Mouse (Mus musculus) CH12.LX (cell line): ENCODE results near the gene Ctbp2. TPM values are rescaled to one million over a fixed set of nuclear protein-coding genes. Genes with fewer than 3 reads are reported as not detected.
A peak's percentile ranks its signal among the peaks of the same experiment; 100 is the strongest.

ENCODE experiments used
- DNase-seq: peaks from one replicate; pipeline ENCODE4 v3.0.0-alpha.2; 2013; ENCODE audit errors: extremely low read depth
- H3K27ac ChIP-seq: 2 replicates; pipeline ENCODE4 v1.5.1; 2012; ENCODE audit warnings: low read depth, mild to moderate bottlenecking, control low read depth, moderate library complexity; ENCODE audit not compliant: insufficient read depth
- H3K27me3 ChIP-seq: replicated peaks from 2 replicates; pipeline ENCODE3; 2012; ENCODE audit warnings: inconsistent platforms
- H3K36me3 ChIP-seq, 2 experiments: replicated peaks in 1 of 2; 2 replicates each; pipeline versions ENCODE3 to v1.6.1; 2012; ENCODE audit warnings: inconsistent platforms in 1 of 2, low read length in 1 of 2, mild to moderate bottlenecking in 1 of 2, mixed read lengths in 1 of 2, moderate library complexity in 1 of 2; ENCODE audit not compliant: control insufficient read depth in 1 of 2, insufficient read depth in 1 of 2
- H3K4me1 ChIP-seq, 2 experiments: 2 replicates each; pipeline ENCODE4 v1.6.1; 2012; ENCODE audit warnings: inconsistent platforms in 1 of 2, moderate library complexity in 1 of 2; ENCODE audit not compliant: insufficient read depth in 2 of 2, control insufficient read depth in 1 of 2
- H3K4me2 ChIP-seq: 2 replicates; pipeline ENCODE4 v1.6.1; 2012; ENCODE audit warnings: low read depth, mild to moderate bottlenecking, control low read depth; ENCODE audit not compliant: poor library complexity, insufficient read depth, severe bottlenecking
- H3K4me3 ChIP-seq, 3 experiments: fragments of 150-350 bp in 1 of 3; sonication (generic) in 1 of 3; replicated peaks in 1 of 3; 2 replicates each; pipeline versions ENCODE3 to v1.5.1; 2011 to 2012; ENCODE audit warnings: low read depth in 2 of 3, low read length in 2 of 3, mild to moderate bottlenecking in 2 of 3, moderate library complexity in 2 of 3, control low read depth in 1 of 3, improper control_type of control experiment in 1 of 3, inconsistent platforms in 1 of 3, mixed read lengths in 1 of 3; ENCODE audit not compliant: poor library complexity in 1 of 3
- H3K79me2 ChIP-seq: replicated peaks from 2 replicates; pipeline ENCODE4 v1.6.1; 2012; ENCODE audit warnings: mild to moderate bottlenecking, moderate library complexity; ENCODE audit not compliant: control insufficient read depth, poor library complexity, insufficient read depth, severe bottlenecking; ENCODE audit errors: extremely low read depth
- H3K9ac ChIP-seq: 2 replicates; pipeline ENCODE4 v1.6.1; 2012; ENCODE audit warnings: low read depth, mild to moderate bottlenecking, control low read depth, moderate library complexity; ENCODE audit not compliant: insufficient read depth
- H3K9me3 ChIP-seq: replicated peaks from 2 replicates; pipeline ENCODE3; 2012; ENCODE audit warnings: low read length, inconsistent platforms, mixed read lengths
- CHD1 ChIP-seq: IDR thresholded peaks from 2 replicates; pipeline ENCODE4 v1.6.1; 2012; ENCODE audit warnings: low read depth, low read length, improper control_type of control experiment, inconsistent platforms
- CHD2 ChIP-seq: IDR thresholded peaks from 2 replicates; pipeline ENCODE4 v1.6.1; 2011; ENCODE audit warnings: low read length, improper control_type of control experiment
- CTCF ChIP-seq, 2 experiments: IDR thresholded peaks in 1 of 2; conservative IDR thresholded peaks in 1 of 2; 2 replicates each; pipeline ENCODE4 v1.5.1; 2011 to 2012; ENCODE audit warnings: low read depth in 2 of 2, low read length in 2 of 2, improper control_type of control experiment in 1 of 2, inconsistent platforms in 1 of 2, mild to moderate bottlenecking in 1 of 2, moderate library complexity in 1 of 2
- E2F4 ChIP-seq: IDR thresholded peaks from 2 replicates; pipeline ENCODE4 v1.6.1; 2011; ENCODE audit warnings: low read depth, low read length, improper control_type of control experiment; ENCODE audit not compliant: insufficient replicate concordance
- ELF1 ChIP-seq: IDR thresholded peaks from 2 replicates; pipeline ENCODE4 v1.6.1; 2014; ENCODE audit warnings: low read depth, mild to moderate bottlenecking, inconsistent platforms, low read length, improper control_type of control experiment
- IRF4 ChIP-seq: IDR thresholded peaks from 2 replicates; pipeline ENCODE4 v1.6.1; 2014; ENCODE audit warnings: low read depth, mild to moderate bottlenecking, inconsistent platforms, low read length, improper control_type of control experiment
- JUN ChIP-seq: IDR thresholded peaks from 2 replicates; pipeline ENCODE4 v1.6.1; 2011; ENCODE audit warnings: low read depth, mild to moderate bottlenecking, low read length, improper control_type of control experiment, moderate library complexity; ENCODE audit not compliant: insufficient read depth
- JUND ChIP-seq: conservative IDR thresholded peaks from 2 replicates; pipeline ENCODE4 v1.6.1; 2011; ENCODE audit warnings: low read depth, low read length, improper control_type of control experiment
- KAT2A ChIP-seq: IDR thresholded peaks from 2 replicates; pipeline ENCODE4 v1.6.1; 2012; ENCODE audit warnings: low read length, improper control_type of control experiment, inconsistent platforms; ENCODE audit not compliant: insufficient replicate concordance
- MAFK ChIP-seq: IDR thresholded peaks from 2 replicates; pipeline ENCODE4 v1.6.1; 2011; ENCODE audit warnings: low read length, improper control_type of control experiment; ENCODE audit not compliant: insufficient replicate concordance
- MAX ChIP-seq: IDR thresholded peaks from 2 replicates; pipeline ENCODE4 v1.6.1; 2011; ENCODE audit warnings: low read length, improper control_type of control experiment
- MEF2A ChIP-seq: IDR thresholded peaks from 2 replicates; pipeline ENCODE4 v1.6.1; 2014; ENCODE audit warnings: low read depth, mild to moderate bottlenecking, inconsistent platforms, low read length, improper control_type of control experiment, borderline replicate concordance
- MYC ChIP-seq: IDR thresholded peaks from 2 replicates; pipeline ENCODE4 v1.6.1; 2011; ENCODE audit warnings: low read depth, mild to moderate bottlenecking, improper control_type of control experiment, low read length
- NELFE ChIP-seq: IDR thresholded peaks from 2 replicates; pipeline ENCODE4 v1.6.1; 2011; ENCODE audit warnings: low read depth, low read length, improper control_type of control experiment
- NRF1 ChIP-seq: IDR thresholded peaks from 2 replicates; pipeline ENCODE4 v1.6.1; 2014; ENCODE audit warnings: low read depth, mild to moderate bottlenecking, inconsistent platforms, low read length, improper control_type of control experiment, moderate library complexity
- PAX5 ChIP-seq: IDR thresholded peaks from 2 replicates; pipeline ENCODE4 v1.6.1; 2012; ENCODE audit warnings: low read length, inconsistent platforms, mixed read lengths
- RAD21 ChIP-seq: IDR thresholded peaks from 2 replicates; pipeline ENCODE4 v1.6.1; 2011; ENCODE audit warnings: low read depth, mild to moderate bottlenecking, low read length, improper control_type of control experiment, moderate library complexity
- TBP ChIP-seq: conservative IDR thresholded peaks from 2 replicates; pipeline ENCODE4 v1.6.1; 2011; ENCODE audit warnings: low read depth, low read length, improper control_type of control experiment
- TCF12 ChIP-seq: IDR thresholded peaks from 2 replicates; pipeline ENCODE4 v1.6.1; 2014; ENCODE audit warnings: low read depth, mild to moderate bottlenecking, inconsistent platforms, low read length, improper control_type of control experiment
- UBTF ChIP-seq: IDR thresholded peaks from 2 replicates; pipeline ENCODE4 v1.6.1; 2012; ENCODE audit warnings: low read depth, mild to moderate bottlenecking, inconsistent platforms, low read length, improper control_type of control experiment, moderate library complexity
- USF1 ChIP-seq: IDR thresholded peaks from 2 replicates; pipeline ENCODE4 v1.6.1; 2014; ENCODE audit warnings: low read depth, mild to moderate bottlenecking, inconsistent platforms, low read length, improper control_type of control experiment
- USF2 ChIP-seq: conservative IDR thresholded peaks from 2 replicates; pipeline ENCODE4 v1.6.1; 2011; ENCODE audit warnings: low read depth, low read length, improper control_type of control experiment
- ZKSCAN1 ChIP-seq: IDR thresholded peaks from 2 replicates; pipeline ENCODE4 v1.6.1; 2012; ENCODE audit warnings: low read depth, inconsistent platforms, low read length, improper control_type of control experiment, borderline replicate concordance
- ZMIZ1 ChIP-seq: IDR thresholded peaks from 2 replicates; pipeline ENCODE4 v1.6.1; 2012; ENCODE audit warnings: low read depth, mild to moderate bottlenecking, inconsistent platforms, low read length, improper control_type of control experiment
- dilution Hi-C: fragments of 300-500 bp; cut with MboI; formaldehyde crosslinking; loops from 2 replicates; pipeline ENCODE4 v1.14.3; 2020; ENCODE audit warnings: low sequenced_read_pairs; ENCODE audit not compliant: extremely low pct_unique_long_range_greater_than_20kb, extremely low pct_ligation_motif_present
- in situ Hi-C: fragments of 300-500 bp; cut with MboI; formaldehyde crosslinking; loops from 3 replicates; pipeline ENCODE4 v1.14.3; 2019; ENCODE audit warnings: low sequenced_read_pairs, low pct_ligation_motif_present, low pct_unique_long_range_greater_than_20kb, mixed read lengths
- polyA plus RNA-seq: library from polyadenylated mRNA; unstranded; fragments of >175 nt; gene quantifications from 2 replicates; pipeline ENCODE4 v1.2.1, GENCODE M21; 2012; ENCODE audit warnings: low read depth; ENCODE audit not compliant: insufficient read length
- total RNA-seq, 2 experiments: library from RNA; depleted of rRNA; stranded (reverse); fragments of 300-350 nt in 1 of 2; fragments of >200 nt in 1 of 2; gene quantifications; 2 replicates each; pipeline ENCODE4 v1.2.3; 2012 to 2014

Gene Ctbp2
- total and polyA plus RNA-seq, 3 experiments: 0.59 to 1.1 (median 0.68) TPM

DNA sequence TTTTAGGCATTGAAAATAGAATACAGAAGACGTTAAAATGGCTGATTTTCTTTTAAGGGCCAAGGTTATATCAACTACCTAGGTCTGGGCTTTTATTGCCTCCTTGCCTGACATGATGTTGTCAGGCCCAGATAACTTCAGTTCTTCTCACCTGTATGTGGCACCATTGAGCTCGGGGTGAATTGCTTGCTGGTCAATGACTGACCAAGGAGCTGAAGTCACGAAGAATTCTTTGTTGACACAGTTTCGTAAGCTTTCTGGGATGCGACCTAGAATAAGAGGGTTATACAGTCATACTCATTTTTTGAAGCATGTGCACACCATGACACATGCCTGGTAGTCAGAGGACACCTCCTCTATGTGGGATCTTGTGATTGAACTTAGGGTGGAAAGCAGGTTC, 134.3 kb downstream of the Ctbp2 start:
- H3K9me3 ChIP-seq: no peaks in the 10 kb centered on the region
- TF ChIP-seq NELFE (no peak), IRF4 (no peak), PAX5 (no peak), ELF1 (no peak), TCF12 (no peak), NRF1 (no peak), USF2 (no peak), USF1 (no peak), MAFK (no peak), ZKSCAN1 (no peak), TBP (no peak), ZMIZ1 (no peak), KAT2A (no peak), JUN (no peak)
- H3K27ac ChIP-seq: no peak overlapping the region
- peaks cover 0 to 14% of the 10 kb centered on the region in 2 experiments; a peak in 2 of 4 replicates for H3K4me1 ChIP-seq
- no peak overlapping the region for H3K4me2 ChIP-seq
- no peaks in the 10 kb centered on the region for H3K79me2 ChIP-seq
- H3K36me3 ChIP-seq: peaks cover 11 to 85% of the 10 kb centered on the region in 2 experiments
- no peak overlapping the region for H3K9ac ChIP-seq
- dilution Hi-C loops (no loop called here), in situ Hi-C loops (loop anchor here (10.0 kb wide), 1 partner anchor 55 kb away; the partner anchor contains the start of gene Zranb1)
- H3K27me3 ChIP-seq: no peaks in the 10 kb centered on the region
- H3K4me3 ChIP-seq: no peak overlapping the region
- no peak for DNase-seq

- in situ Hi-C loops (no loop called here), dilution Hi-C loops (no loop called here)
- peaks cover 23 to 58% of the 10 kb centered on the region in 2 experiments for H3K36me3 ChIP-seq
- no peak overlapping the region for H3K27ac ChIP-seq
- no peak overlapping the region for H3K4me2 ChIP-seq
- no peaks in the 10 kb centered on the region for H3K27me3 ChIP-seq
- no peak overlapping the region for H3K9ac ChIP-seq
- peaks cover 3 to 15% of the 10 kb centered on the region in 2 experiments; a peak in 2 of 4 replicates for H3K4me1 ChIP-seq
- no peaks in the 10 kb centered on the region for H3K79me2 ChIP-seq
- peak; percentile 30 for DNase-seq
- H3K4me3 ChIP-seq: no peak overlapping the region
- TF ChIP-seq ZMIZ1 (no peak), NELFE (no peak), MYC (no peak), CHD1 (no peak), ELF1 (no peak), RAD21 (no peak), JUN (no peak), E2F4 (no peak), NRF1 (no peak), IRF4 (no peak), JUND (no peak), MAX (no peak), UBTF (no peak), MEF2A (no peak), CTCF (conservative IDR thresholded peaks at IDR 0.05 in 1 of 2, IDR thresholded peaks at IDR 0.05 in 1 of 2; ENCODE audit: low read depth in 2 of 2, low read length in 2 of 2) (no peak), CHD2 (no peak), TCF12 (no peak), MAFK (no peak)
- H3K9me3 ChIP-seq: peaks cover 2% of the 10 kb centered on the region
Measured at GRCm38 (mm10) chr7:132982639-132983038, 141.5 kb downstream of the Ctbp2 start.
